Mouse (Mus musculus) limb, embryonic 12.5 days (tissue): ENCODE results near the gene Hoxa2. TPM values are rescaled to one million over a fixed set of nuclear protein-coding genes. Genes with fewer than 3 reads are reported as not detected.

Experiments
- ATAC-seq: fragments of 200-750 bp; cut with Nextera tagmentation; 2 replicates; pipeline ENCODE4 v1.8.0; 2017; ENCODE audit warnings: low read depth, moderate TSS enrichment; ENCODE audit not compliant: insufficient number of reproducible peaks, insufficient read depth, low FRiP score, low TSS enrichment
- H3K27ac ChIP-seq: fragments of 300-500 bp; sonication (generic); 2 replicates; pipeline ENCODE4 v1.5.1; 2016; ENCODE audit warnings: mild to moderate bottlenecking, moderate library complexity
- H3K27me3 ChIP-seq: fragments of 300-500 bp; sonication (generic); 2 replicates; pipeline ENCODE4 v1.6.1; 2016; ENCODE audit warnings: mild to moderate bottlenecking, moderate library complexity
- H3K36me3 ChIP-seq: fragments of 300-500 bp; sonication (generic); 2 replicates; pipeline ENCODE4 v1.6.1; 2016; ENCODE audit warnings: mild to moderate bottlenecking, moderate library complexity
- H3K4me1 ChIP-seq: fragments of 300-500 bp; sonication (generic); replicated peaks from 2 replicates; pipeline ENCODE4 v1.6.1; 2016
- H3K4me2 ChIP-seq: fragments of 300-500 bp; sonication (generic); 2 replicates; pipeline ENCODE4 v1.6.1; 2016; ENCODE audit warnings: mild to moderate bottlenecking, moderate library complexity
- H3K4me3 ChIP-seq: fragments of 300-500 bp; sonication (generic); replicated peaks from 2 replicates; pipeline ENCODE4 v1.5.1; 2016; ENCODE audit warnings: mild to moderate bottlenecking
- H3K9ac ChIP-seq: fragments of 300-500 bp; sonication (generic); replicated peaks from 2 replicates; pipeline ENCODE4 v1.6.1; 2016; ENCODE audit warnings: mild to moderate bottlenecking, moderate library complexity
- H3K9me3 ChIP-seq: fragments of 300-500 bp; sonication (generic); 2 replicates; pipeline ENCODE4 v1.6.1; 2016; ENCODE audit warnings: mild to moderate bottlenecking, moderate library complexity
- WGBS: fragments of 180-500 bp; shearing (Covaris S2); methylation state at CpG from one replicate; pipeline ENCODE4 v1.1.7; 2016; 5-methylcytosine and 5-hydroxymethylcytosine counted together
- polyA plus RNA-seq: library from polyadenylated mRNA; unstranded; fragments of >200 nt; fragmentation: Nextera tagmentation; extraction: Ambion mirVana; gene quantifications from 2 replicates; pipeline ENCODE4 v1.2.1, GENCODE M21; 2016

The Hoxa2 gene
- polyA plus RNA-seq, 1 experiment from 2014 or later: 1.8 TPM

GRCm38 (mm10) chr6:52200751-52201250 lies 36.2 kb upstream of the Hoxa2 start:
- no peak overlapping the region for H3K27ac ChIP-seq
- peaks cover 62% of the 10 kb centered on the region for H3K4me1 ChIP-seq
- peaks cover 32% of the 10 kb centered on the region for H3K27me3 ChIP-seq
- peaks cover 45% of the 10 kb centered on the region for H3K36me3 ChIP-seq
- peak overlapping the region; percentile 32 for H3K4me2 ChIP-seq
- ATAC-seq: no peak
- 9% methylated on average over 10 of the region's 10 CpGs for WGBS
- H3K9ac ChIP-seq: no peak overlapping the region
- 0 out of 2 replicates have a peak overlapping the region, but pooled peaks have one; percentile 12 for H3K4me3 ChIP-seq
- no peaks in the 10 kb centered on the region for H3K9me3 ChIP-seq

- Histone ChIP-seq H3K9me3 (no peaks in the 10 kb centered on the region), H3K27ac (0 out of 2 replicates have a peak overlapping the region, but pooled peaks have one; percentile 19), H3K36me3 (peaks cover 39% of the 10 kb centered on the region), H3K9ac (no peak overlapping the region), H3K4me2 (peak overlapping the region; percentile 32), H3K4me3 (peak overlapping the region; percentile 12), H3K4me1 (peaks cover 56% of the 10 kb centered on the region), H3K27me3 (peaks cover 30% of the 10 kb centered on the region)
- 9% methylated on average over 30 of the region's 30 CpGs for WGBS
- ATAC-seq: no peak
Measured at GRCm38 (mm10) chr6:52200073-52200750, 35.6 kb upstream of the Hoxa2 start.

GRCm38 (mm10) chr6:52197271-52197670 lies 32.6 kb upstream of the Hoxa2 start:
- Histone ChIP-seq H3K27me3 (peaks cover 47% of the 10 kb centered on the region), H3K4me3 (no peak overlapping the region), H3K4me2 (no peak overlapping the region), H3K9ac (no peak overlapping the region), H3K9me3 (no peaks in the 10 kb centered on the region), H3K36me3 (peaks cover 20% of the 10 kb centered on the region), H3K4me1 (peaks cover 33% of the 10 kb centered on the region), H3K27ac (no peak overlapping the region)
- no peak for ATAC-seq
- WGBS: 15% methylated on average over 10 of the region's 10 CpGs

- H3K9ac ChIP-seq: no peak overlapping the region
- no peak overlapping the region for H3K27ac ChIP-seq
- peaks cover 18% of the 10 kb centered on the region for H3K36me3 ChIP-seq
- no peaks in the 10 kb centered on the region for H3K9me3 ChIP-seq
- peaks cover 47% of the 10 kb centered on the region for H3K27me3 ChIP-seq
- H3K4me2 ChIP-seq: no peak overlapping the region
- peaks cover 34% of the 10 kb centered on the region for H3K4me1 ChIP-seq
- no peak overlapping the region for H3K4me3 ChIP-seq
- WGBS: 41% methylated on average over 9 of the region's 9 CpGs
- ATAC-seq: no peak
Measured at GRCm38 (mm10) chr6:52196811-52197210, 32.2 kb upstream of the Hoxa2 start.

GRCm38 (mm10) chr6:52194690-52195089 lies 30.1 kb upstream of the Hoxa2 start:
- Histone ChIP-seq H3K4me2 (no peak overlapping the region), H3K9ac (no peak overlapping the region), H3K9me3 (no peaks in the 10 kb centered on the region), H3K27ac (no peak overlapping the region), H3K4me3 (no peak overlapping the region), H3K4me1 (peaks cover 33% of the 10 kb centered on the region), H3K27me3 (peaks cover 55% of the 10 kb centered on the region), H3K36me3 (peaks cover 7% of the 10 kb centered on the region)
- 27% methylated on average over 10 of the region's 10 CpGs for WGBS
- no peak for ATAC-seq

GRCm38 (mm10) chr6:52191860-52192550 lies 27.4 kb upstream of the Hoxa2 start:
- peak; percentile 55; the same call in 1 of the 2 replicates for ATAC-seq
- under 1% methylated on average over 39 of the region's 55 CpGs for WGBS
- peaks cover 44% of the 10 kb centered on the region for H3K4me1 ChIP-seq

GRCm38 (mm10) chr6:52190906-52191810 lies 26.5 kb upstream of the Hoxa2 start, which contains the start of gene Hoxa4:
Gene Hoxa4 (minus strand): TSS chr6:52191753.
- peaks cover 48% of the 10 kb centered on the region for H3K4me1 ChIP-seq
- H3K4me3 ChIP-seq: peak within 1 kb of the TSS; percentile 55
- H3K4me2 ChIP-seq: peak within 1 kb of the TSS; percentile 97
- H3K27me3 ChIP-seq: peaks cover 78% of the 10 kb centered on the region
- peak within 1 kb of the TSS; percentile 42; the same call in 1 of the 2 replicates for H3K27ac ChIP-seq
- ATAC-seq: 0 out of 2 replicates have a peak, but pooled peaks have one; percentile 21
- WGBS: 1% methylated on average over 74 of the region's 102 CpGs
- H3K9ac ChIP-seq: peak within 1 kb of the TSS; percentile 71
- peaks cover 9% of the 10 kb centered on the region for H3K36me3 ChIP-seq
- H3K9me3 ChIP-seq: no peaks in the 10 kb centered on the region

More at GRCm38 (mm10) chr6:52191860-52192550, 27.4 kb upstream of the Hoxa2 start:
- Histone ChIP-seq H3K9me3 (no peaks in the 10 kb centered on the region), H3K27me3 (peaks cover 75% of the 10 kb centered on the region), H3K9ac (peak overlapping the region; percentile 53), H3K4me3 (peak overlapping the region; percentile 55), H3K36me3 (peaks cover 9% of the 10 kb centered on the region), H3K27ac (peak overlapping the region; percentile 42; the same call in 1 of the 2 replicates), H3K4me2 (peak overlapping the region; percentile 97)

GRCm38 (mm10) chr6:52190410-52190809 lies 25.8 kb upstream of the Hoxa2 start:
- Histone ChIP-seq H3K9me3 (no peaks in the 10 kb centered on the region), H3K27me3 (peaks cover 80% of the 10 kb centered on the region), H3K36me3 (peaks cover 6% of the 10 kb centered on the region), H3K4me1 (peaks cover 55% of the 10 kb centered on the region), H3K27ac (no peak overlapping the region), H3K4me2 (peak overlapping the region; percentile 97), H3K4me3 (peak overlapping the region; percentile 55), H3K9ac (no peak overlapping the region)
- ATAC-seq: no peak
- WGBS: 3% methylated on average over 23 of the region's 23 CpGs

GRCm38 (mm10) chr6:52189909-52190308 lies 25.3 kb upstream of the Hoxa2 start:
- peaks cover 6% of the 10 kb centered on the region; the same call in 1 of the 2 replicates for H3K36me3 ChIP-seq
- no peaks in the 10 kb centered on the region for H3K9me3 ChIP-seq
- WGBS: 24% methylated on average over 8 of the region's 8 CpGs
- H3K9ac ChIP-seq: no peak overlapping the region
- H3K4me2 ChIP-seq: 0 out of 2 replicates have a peak overlapping the region, but pooled peaks have one; percentile 97
- H3K27me3 ChIP-seq: peaks cover 81% of the 10 kb centered on the region
- no peak overlapping the region for H3K4me3 ChIP-seq
- no peak for ATAC-seq
- peaks cover 60% of the 10 kb centered on the region for H3K4me1 ChIP-seq
- no peak overlapping the region for H3K27ac ChIP-seq

GRCm38 (mm10) chr6:52189172-52189591 lies 24.6 kb upstream of the Hoxa2 start:
- Histone ChIP-seq H3K27ac (0 out of 2 replicates have a peak overlapping the region, but pooled peaks have one; percentile 9), H3K9ac (no peak overlapping the region), H3K36me3 (peaks cover 6% of the 10 kb centered on the region; the same call in 1 of the 2 replicates), H3K4me2 (no peak overlapping the region), H3K27me3 (peaks cover 81% of the 10 kb centered on the region), H3K4me1 (peaks cover 68% of the 10 kb centered on the region), H3K4me3 (no peak overlapping the region), H3K9me3 (no peaks in the 10 kb centered on the region)
- 29% methylated on average over 5 of the region's 5 CpGs for WGBS
- ATAC-seq: no peak
